Mouse (Mus musculus) NIH3T3 (cell line): ENCODE results near the gene Ywhae.
A peak's percentile ranks its signal among the peaks of the same experiment; 100 is the strongest.

Experiments
- DNase-seq: peaks from one replicate; pipeline ENCODE4 v3.0.0-alpha.2; 2012; ENCODE audit warnings: low read depth

Ywhae gene

DNA sequence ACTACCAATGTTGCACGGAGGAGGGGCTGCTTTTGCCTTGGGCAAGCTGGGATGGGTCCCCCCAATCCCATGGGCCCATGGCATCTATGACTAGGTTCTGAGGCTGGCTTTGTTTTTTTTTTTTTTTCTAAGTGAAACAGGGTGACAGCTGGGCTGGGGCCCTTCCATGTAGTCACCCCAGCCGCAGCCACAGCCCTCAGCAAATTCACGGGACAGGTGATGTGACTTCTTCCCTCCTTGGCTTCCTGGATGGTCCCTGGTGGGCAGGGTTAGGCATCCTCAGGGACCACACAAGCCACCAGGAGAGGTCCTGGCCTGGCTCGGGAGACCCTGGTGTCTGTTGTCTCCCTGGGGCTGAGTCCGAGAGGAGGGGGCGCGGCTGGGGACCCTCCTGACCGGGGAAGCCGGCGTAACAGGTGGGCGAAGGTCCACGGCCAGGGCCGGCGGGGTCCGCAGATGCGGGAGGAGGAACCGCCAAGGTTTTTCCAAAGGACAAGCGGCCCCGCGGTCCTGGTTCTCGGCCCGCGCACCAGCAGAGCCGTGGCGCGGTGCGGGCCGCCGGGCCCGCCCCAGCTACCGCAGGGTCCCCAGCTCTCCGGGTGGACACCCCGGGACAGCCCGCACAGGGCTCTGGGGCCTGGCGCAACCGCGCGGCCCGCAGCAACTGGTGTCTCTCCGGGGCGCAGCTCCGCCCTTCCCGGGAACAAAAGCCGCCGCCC is 62.1 kb downstream of the Ywhae start:
- DNase-seq, result no peak

DNA sequence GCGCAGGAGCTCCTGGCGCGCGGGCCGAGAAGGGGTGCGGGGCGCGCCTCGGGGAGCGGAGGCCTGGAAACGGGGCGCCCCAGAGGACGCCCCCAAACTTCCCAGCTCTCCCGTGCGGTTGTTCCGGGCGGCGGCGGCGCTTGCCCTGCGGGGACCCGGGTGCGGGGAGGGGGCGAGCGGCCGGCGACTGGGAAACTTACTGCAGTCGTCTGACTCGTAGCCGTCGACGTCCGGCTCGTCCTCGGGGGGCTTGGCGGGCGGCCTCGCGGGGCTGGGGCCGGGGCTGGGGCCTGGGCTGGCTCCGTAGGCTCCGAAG is 62.6 kb downstream of the Ywhae start:
- no peak for DNase-seq

DNA sequence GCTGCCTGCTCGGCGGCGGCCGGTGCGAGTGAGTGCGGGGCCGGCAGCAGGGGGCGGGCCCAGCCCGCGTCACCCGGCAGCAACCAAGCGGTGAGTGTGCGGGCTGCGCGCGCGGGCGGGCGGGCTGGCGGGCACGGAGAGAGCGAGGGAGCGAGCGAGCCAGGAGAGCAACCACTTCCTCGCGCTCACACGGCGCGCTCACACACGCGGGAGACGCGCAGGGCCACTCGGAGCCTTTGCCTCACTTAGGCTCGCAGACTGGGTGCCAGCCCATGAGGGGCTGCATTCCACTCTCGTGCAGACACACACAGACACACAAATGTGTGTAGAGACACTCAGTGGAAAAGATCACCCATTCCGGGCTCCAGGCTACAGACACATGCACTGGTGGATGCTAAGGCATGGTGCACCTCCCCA is 63.4 kb downstream of the Ywhae start, which contains the start of gene Doc2b:
TSS of gene Doc2b (minus strand) at position 21 of the 417 bp plus-strand sequence.
- DNase-seq, result no peak

GRCm38 (mm10) chr11:75796536-75797246 is 64.0 kb downstream of the Ywhae start:
- no peak for DNase-seq

DNA sequence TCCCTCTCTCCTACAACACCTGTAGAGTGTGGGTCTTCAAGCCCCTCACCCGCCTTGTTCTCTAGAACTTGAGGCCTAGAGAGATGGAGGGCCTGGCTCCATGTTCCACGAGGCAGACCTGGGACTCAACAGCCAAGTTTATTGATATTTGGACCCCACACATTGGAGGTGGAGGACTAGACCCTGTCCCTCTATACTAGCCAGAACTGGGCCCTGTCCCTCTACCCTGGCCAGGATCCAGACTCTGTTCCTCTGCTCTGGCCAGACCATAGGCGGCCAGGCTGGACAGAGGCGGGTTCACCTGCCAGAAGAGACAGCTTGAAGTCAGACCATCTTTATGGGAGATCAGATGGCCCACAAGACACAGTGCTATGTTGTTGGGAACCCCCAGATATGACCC is 68.7 kb downstream of the Ywhae start:
- DNase-seq, result no peak

GRCm38 (mm10) chr11:75801771-75802550 is 69.3 kb downstream of the Ywhae start:
- no peak for DNase-seq

- no peak for DNase-seq
Measured at GRCm38 (mm10) chr11:75807486-75807885, 74.8 kb downstream of the Ywhae start.

DNA sequence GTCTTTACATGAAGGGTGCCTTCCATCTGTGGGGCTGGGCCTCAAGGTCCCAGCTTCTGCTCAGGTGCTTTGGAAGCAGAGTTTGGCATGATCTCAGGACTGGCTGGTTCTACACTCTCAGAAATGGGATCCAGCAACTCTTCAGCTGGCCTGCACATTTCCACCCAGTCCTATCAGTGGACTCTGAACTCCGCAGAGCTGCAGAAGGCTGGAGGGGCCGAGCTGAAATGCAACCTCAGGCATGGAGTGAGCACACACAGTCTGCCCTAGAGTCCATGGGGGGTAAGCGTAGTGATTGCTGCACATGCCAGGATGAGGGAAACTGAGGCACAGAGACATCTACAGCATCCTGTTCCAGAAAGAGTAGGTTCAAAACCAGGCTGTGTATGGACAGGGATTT is 77.9 kb downstream of the Ywhae start:
- DNase-seq, result no peak

GRCm38 (mm10) chr11:75811900-75812299 is 79.2 kb downstream of the Ywhae start:
- peak; percentile 96 for DNase-seq

DNA sequence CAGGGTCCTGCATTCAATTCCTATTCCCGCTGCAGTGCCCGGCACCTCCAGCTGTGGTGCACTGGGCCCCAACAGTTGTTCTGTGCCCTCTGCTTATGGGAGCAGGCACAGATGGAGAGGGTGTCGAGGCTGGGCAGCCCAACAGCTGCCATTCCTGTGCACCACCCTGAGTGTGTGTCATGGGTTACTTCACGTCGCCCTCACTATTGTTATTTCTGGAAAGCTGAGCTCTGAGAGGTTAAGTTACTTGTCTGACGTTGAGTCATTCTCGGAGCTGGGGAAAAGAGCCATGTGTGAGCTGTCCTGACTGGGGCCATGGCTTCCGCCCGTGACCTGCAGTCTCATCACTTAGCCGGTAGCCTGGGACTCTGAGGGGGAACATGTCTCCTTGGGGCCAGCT is 80.4 kb downstream of the Ywhae start:
- DNase-seq, result peak; percentile 67
